Mouse (Mus musculus) kidney, embryonic 16.5 days (tissue): ENCODE data around the gene Tff3. TPM values are rescaled to one million over a fixed set of nuclear protein-coding genes. Genes with fewer than 3 reads are reported as not detected.

Source experiments
- ATAC-seq: fragments of 200-750 bp; cut with Nextera tagmentation; 2 replicates; pipeline ENCODE4 v1.8.0; 2017; ENCODE audit warnings: moderate TSS enrichment; ENCODE audit not compliant: low FRiP score, low TSS enrichment
- H3K27ac ChIP-seq: fragments of 300-500 bp; sonication (generic); 2 replicates; pipeline ENCODE4 v1.5.1; 2014; ENCODE audit warnings: low read length
- H3K27me3 ChIP-seq: fragments of 300-500 bp; sonication (generic); 2 replicates; pipeline ENCODE4 v1.6.1; 2014; ENCODE audit warnings: low read length, control low read depth, mixed read lengths; ENCODE audit not compliant: insufficient read depth
- H3K36me3 ChIP-seq: fragments of 300-500 bp; sonication (generic); 2 replicates; pipeline ENCODE4 v1.6.1; 2014; ENCODE audit warnings: low read length, control low read depth, mixed read lengths; ENCODE audit not compliant: insufficient read depth
- H3K4me1 ChIP-seq: fragments of 300-500 bp; sonication (generic); 2 replicates; pipeline ENCODE4 v1.6.1; 2014; ENCODE audit warnings: low read length, control low read depth, mixed read lengths; ENCODE audit not compliant: insufficient read depth
- H3K4me2 ChIP-seq: fragments of 300-500 bp; sonication (generic); replicated peaks from 2 replicates; pipeline ENCODE4 v1.6.1; 2014; ENCODE audit warnings: low read depth, low read length
- H3K4me3 ChIP-seq: fragments of 300-500 bp; sonication (generic); 2 replicates; pipeline ENCODE4 v1.5.1; 2014; ENCODE audit warnings: mild to moderate bottlenecking, low read length
- H3K9ac ChIP-seq: fragments of 300-500 bp; sonication (generic); replicated peaks from 2 replicates; pipeline ENCODE4 v1.6.1; 2014; ENCODE audit warnings: low read length
- H3K9me3 ChIP-seq: fragments of 300-500 bp; sonication (generic); 2 replicates; pipeline ENCODE4 v1.6.1; 2016; ENCODE audit warnings: low read length, control low read depth
- WGBS: fragments of 180-500 bp; shearing (Covaris S2); extraction: QIAGEN DNeasy Blood & Tissue Kit; methylation state at CpG from one replicate; pipeline ENCODE4 v1.1.7; 2014; 5-methylcytosine and 5-hydroxymethylcytosine counted together
- polyA plus RNA-seq: library from polyadenylated mRNA; unstranded; fragments of >200 nt; fragmentation: Nextera tagmentation; extraction: Ambion mirVana; gene quantifications from 2 replicates; pipeline ENCODE4 v1.2.1, GENCODE M21; 2015

Gene Tff3
- polyA plus RNA-seq, 1 experiment from 2014 or later: 0.36 TPM

GRCm38 (mm10) chr17:31103007-31103570 lies 26.4 kb downstream of the Tff3 start:
- 84% methylated on average over 8 of the region's 8 CpGs for WGBS
- no peak for ATAC-seq
- Histone ChIP-seq H3K36me3 (no peaks in the 10 kb centered on the region), H3K4me2 (no peak overlapping the region), H3K27me3 (no peaks in the 10 kb centered on the region), H3K9ac (no peak overlapping the region), H3K9me3 (no peaks in the 10 kb centered on the region), H3K4me3 (no peak overlapping the region), H3K27ac (no peak overlapping the region), H3K4me1 (peaks cover 2% of the 10 kb centered on the region; the same call in 1 of the 2 replicates)

- no peaks in the 10 kb centered on the region for H3K36me3 ChIP-seq
- WGBS: 52% methylated on average over 5 of the region's 5 CpGs
- ATAC-seq: no peak
- H3K9ac ChIP-seq: no peak overlapping the region
- no peak overlapping the region for H3K4me2 ChIP-seq
- H3K27ac ChIP-seq: no peak overlapping the region
- H3K4me3 ChIP-seq: no peak overlapping the region
- H3K4me1 ChIP-seq: 0 out of 2 replicates have a peak, but pooled peaks cover 2% of the 10 kb centered on the region
- no peaks in the 10 kb centered on the region for H3K27me3 ChIP-seq
- H3K9me3 ChIP-seq: no peaks in the 10 kb centered on the region
These were observed 30.7 kb downstream of the Tff3 start for GRCm38 (mm10) chr17:31098788-31099187.

- no peak overlapping the region for H3K4me3 ChIP-seq
- H3K9ac ChIP-seq: no peak overlapping the region
- 0 out of 2 replicates have a peak, but pooled peaks cover 2% of the 10 kb centered on the region for H3K4me1 ChIP-seq
- H3K36me3 ChIP-seq: no peaks in the 10 kb centered on the region
- no peak overlapping the region for H3K4me2 ChIP-seq
- 98% methylated on average over 2 of the region's 2 CpGs for WGBS
- no peaks in the 10 kb centered on the region for H3K9me3 ChIP-seq
- no peaks in the 10 kb centered on the region for H3K27me3 ChIP-seq
- H3K27ac ChIP-seq: no peak overlapping the region
- ATAC-seq: no peak
These were observed 32.6 kb downstream of the Tff3 start for GRCm38 (mm10) chr17:31096893-31097292.

GRCm38 (mm10) chr17:31095570-31095969 lies 33.9 kb downstream of the Tff3 start:
- H3K27me3 ChIP-seq: no peaks in the 10 kb centered on the region
- H3K4me1 ChIP-seq: no peaks in the 10 kb centered on the region
- no peak overlapping the region for H3K4me2 ChIP-seq
- 78% methylated on average over 7 of the region's 7 CpGs for WGBS
- ATAC-seq: no peak
- no peak overlapping the region for H3K27ac ChIP-seq
- H3K36me3 ChIP-seq: no peaks in the 10 kb centered on the region
- no peak overlapping the region for H3K9ac ChIP-seq
- H3K4me3 ChIP-seq: no peak overlapping the region
- no peaks in the 10 kb centered on the region for H3K9me3 ChIP-seq

GRCm38 (mm10) chr17:31094781-31095180 lies 34.7 kb downstream of the Tff3 start:
- Histone ChIP-seq H3K27me3 (no peaks in the 10 kb centered on the region), H3K4me1 (peaks cover under 1% of the 10 kb centered on the region; the same call in 1 of the 2 replicates), H3K36me3 (no peaks in the 10 kb centered on the region), H3K4me2 (no peak overlapping the region), H3K4me3 (no peak overlapping the region), H3K9ac (no peak overlapping the region), H3K27ac (no peak overlapping the region), H3K9me3 (no peaks in the 10 kb centered on the region)
- 51% methylated on average over 5 of the region's 5 CpGs for WGBS
- ATAC-seq: no peak

DNA sequence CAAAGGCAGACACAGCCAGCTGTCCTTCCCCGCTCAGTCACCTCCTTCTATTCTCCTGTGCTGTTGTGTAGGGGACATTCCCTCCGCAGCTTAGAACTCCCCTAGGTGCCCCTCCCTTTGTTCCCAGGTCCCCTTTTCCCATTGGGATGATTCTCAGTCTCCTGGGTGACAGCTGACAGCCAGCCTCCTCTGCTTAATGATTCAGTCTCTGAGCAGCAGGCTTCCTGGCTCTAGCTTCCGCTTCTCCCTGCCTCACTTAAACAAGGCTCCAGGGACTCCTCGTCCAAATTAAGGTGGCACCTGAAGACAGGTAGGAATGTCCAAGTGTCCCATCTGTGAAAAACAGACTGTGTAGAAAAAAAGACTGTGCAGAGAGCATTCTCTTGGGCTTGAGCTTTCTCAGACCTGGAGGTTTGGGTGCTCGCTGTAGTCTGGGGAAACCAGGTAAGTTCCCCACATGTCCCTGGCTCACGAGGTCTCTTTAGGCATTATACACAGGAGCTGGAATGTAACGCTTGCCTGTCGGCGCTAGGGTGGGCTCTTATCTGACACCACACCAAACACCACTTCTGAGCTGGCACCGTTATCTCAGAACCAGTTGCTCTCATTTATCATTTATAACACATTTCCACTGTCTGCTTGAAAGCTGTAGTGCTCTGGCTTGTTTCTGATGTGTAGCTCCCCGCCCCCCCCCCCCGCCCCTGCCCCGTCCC lies 38.3 kb downstream of the Tff3 start:
- H3K4me2 ChIP-seq: no peak overlapping the region
- 57% methylated on average over 13 of the region's 13 CpGs for WGBS
- no peak overlapping the region for H3K27ac ChIP-seq
- H3K27me3 ChIP-seq: no peaks in the 10 kb centered on the region
- H3K36me3 ChIP-seq: no peaks in the 10 kb centered on the region
- H3K4me3 ChIP-seq: no peak overlapping the region
- H3K9ac ChIP-seq: no peak overlapping the region
- peaks cover 21% of the 10 kb centered on the region for H3K4me1 ChIP-seq
- H3K9me3 ChIP-seq: no peaks in the 10 kb centered on the region
- ATAC-seq: no peak

DNA sequence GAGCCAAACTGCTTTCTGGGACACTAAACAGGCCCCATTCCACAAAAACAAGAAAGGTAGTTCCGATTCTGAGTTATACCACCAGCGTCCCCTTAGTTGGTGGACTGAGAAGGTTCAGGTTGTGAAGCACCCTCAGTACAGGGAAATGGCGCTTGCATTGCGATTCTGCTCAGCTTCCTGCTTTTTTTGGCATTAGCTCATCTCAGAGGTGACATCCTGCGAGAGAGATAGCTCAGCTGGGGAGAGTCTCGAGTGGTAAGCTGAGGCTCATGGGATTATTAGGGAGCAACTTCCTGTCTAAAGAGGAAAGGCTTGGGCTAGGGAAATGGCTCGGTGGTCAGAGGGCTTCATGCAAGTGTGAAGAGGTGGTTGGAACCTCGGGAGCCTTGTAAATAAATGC lies 39.6 kb downstream of the Tff3 start:
- no peak overlapping the region for H3K4me2 ChIP-seq
- no peak overlapping the region for H3K9ac ChIP-seq
- no peak overlapping the region for H3K4me3 ChIP-seq
- peaks cover 21% of the 10 kb centered on the region for H3K4me1 ChIP-seq
- H3K9me3 ChIP-seq: no peaks in the 10 kb centered on the region
- H3K27ac ChIP-seq: no peak overlapping the region
- ATAC-seq: no peak
- WGBS: 60% methylated on average over 8 of the region's 8 CpGs
- H3K36me3 ChIP-seq: no peaks in the 10 kb centered on the region
- no peaks in the 10 kb centered on the region for H3K27me3 ChIP-seq

- Histone ChIP-seq H3K36me3 (no peaks in the 10 kb centered on the region), H3K27ac (no peak overlapping the region), H3K4me3 (no peak overlapping the region), H3K27me3 (no peaks in the 10 kb centered on the region), H3K9me3 (no peaks in the 10 kb centered on the region), H3K4me2 (no peak overlapping the region), H3K4me1 (peaks cover 21% of the 10 kb centered on the region), H3K9ac (no peak overlapping the region)
- ATAC-seq: no peak
- 44% methylated on average over 5 of the region's 5 CpGs for WGBS
These were observed 40.7 kb downstream of the Tff3 start for GRCm38 (mm10) chr17:31088711-31089110.

DNA sequence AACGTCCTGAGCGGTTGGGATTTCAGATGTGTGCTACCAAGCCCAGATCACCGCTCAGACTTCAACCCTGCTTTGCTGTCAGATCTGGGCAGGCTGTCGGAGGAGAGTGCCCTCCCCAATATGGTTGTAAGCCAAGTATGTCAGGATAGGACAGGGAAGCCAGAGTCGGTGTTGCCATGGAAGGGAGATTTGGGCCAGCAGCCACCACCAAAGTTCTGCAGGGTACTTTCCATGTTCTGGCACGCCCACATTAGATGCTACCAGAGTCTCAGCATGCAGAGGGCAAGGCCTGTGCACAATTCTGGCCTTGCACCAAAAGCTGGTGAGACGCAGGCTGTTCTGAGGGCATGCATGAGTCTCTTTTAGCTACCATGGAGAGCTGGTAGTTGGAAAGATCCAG lies 43.2 kb downstream of the Tff3 start:
- WGBS: 94% methylated on average over 7 of the region's 7 CpGs
- no peaks in the 10 kb centered on the region for H3K27me3 ChIP-seq
- no peak overlapping the region for H3K9ac ChIP-seq
- H3K36me3 ChIP-seq: no peaks in the 10 kb centered on the region
- H3K27ac ChIP-seq: no peak overlapping the region
- H3K4me1 ChIP-seq: peaks cover 21% of the 10 kb centered on the region
- H3K4me3 ChIP-seq: no peak overlapping the region
- H3K9me3 ChIP-seq: no peaks in the 10 kb centered on the region
- ATAC-seq: no peak
- H3K4me2 ChIP-seq: no peak overlapping the region

- no peaks in the 10 kb centered on the region for H3K36me3 ChIP-seq
- no peak overlapping the region for H3K9ac ChIP-seq
- no peaks in the 10 kb centered on the region for H3K27me3 ChIP-seq
- peaks cover 21% of the 10 kb centered on the region for H3K4me1 ChIP-seq
- H3K4me2 ChIP-seq: no peak overlapping the region
- no peak for ATAC-seq
- no peaks in the 10 kb centered on the region for H3K9me3 ChIP-seq
- 82% methylated on average over 3 of the region's 3 CpGs for WGBS
- no peak overlapping the region for H3K27ac ChIP-seq
- no peak overlapping the region for H3K4me3 ChIP-seq
These were observed 43.9 kb downstream of the Tff3 start for GRCm38 (mm10) chr17:31085519-31085918.
